Mouse (Mus musculus) kidney, postnatal 0 days (tissue): Measurements from ENCODE around the gene Palmd. TPM values are rescaled to one million over a fixed set of nuclear protein-coding genes. Genes with fewer than 3 reads are reported as not detected.

ENCODE experiments used
- ATAC-seq: fragments of 200-750 bp; cut with Nextera tagmentation; replicated peaks from 2 replicates; pipeline ENCODE4 v1.8.0; 2017; ENCODE audit warnings: low read depth, moderate number of reproducible peaks, moderate TSS enrichment, moderate library complexity; ENCODE audit not compliant: low FRiP score
- DNase-seq: peaks from one replicate; pipeline ENCODE4 v3.0.0-alpha.2; 2016; ENCODE audit warnings: low spot score
- H3K27ac ChIP-seq: fragments of 300-500 bp; sonication (generic); 2 replicates; pipeline ENCODE4 v1.5.1; 2014; ENCODE audit warnings: mild to moderate bottlenecking
- H3K27me3 ChIP-seq: fragments of 300-500 bp; sonication (generic); 2 replicates; pipeline ENCODE4 v1.6.1; 2014; ENCODE audit warnings: low read length, mixed read lengths; ENCODE audit not compliant: insufficient read depth
- H3K36me3 ChIP-seq: fragments of 300-500 bp; sonication (generic); 2 replicates; pipeline ENCODE4 v1.6.1; 2014; ENCODE audit warnings: low read length, mixed read lengths; ENCODE audit not compliant: insufficient read depth
- H3K4me1 ChIP-seq: fragments of 300-500 bp; sonication (generic); replicated peaks from 2 replicates; pipeline ENCODE4 v1.6.1; 2014; ENCODE audit warnings: antibody characterized with exemption, low read length, mixed read lengths; ENCODE audit not compliant: insufficient read depth
- H3K4me2 ChIP-seq: fragments of 300-500 bp; sonication (generic); 2 replicates; pipeline ENCODE4 v1.6.1; 2014; ENCODE audit warnings: mild to moderate bottlenecking, low read length, moderate library complexity, mixed read lengths
- H3K4me3 ChIP-seq: fragments of 300-500 bp; sonication (generic); replicated peaks from 2 replicates; pipeline ENCODE4 v1.5.1; 2014; ENCODE audit warnings: low read depth, low read length
- H3K9ac ChIP-seq: fragments of 300-500 bp; sonication (generic); 2 replicates; pipeline ENCODE4 v1.6.1; 2014; ENCODE audit warnings: low read depth, low read length
- H3K9me3 ChIP-seq: fragments of 300-500 bp; sonication (generic); replicated peaks from 2 replicates; pipeline ENCODE4 v1.6.1; 2016; ENCODE audit warnings: low read length, inconsistent platforms, mixed read lengths
- CTCF ChIP-seq: IDR thresholded peaks from 2 replicates; pipeline ENCODE4 v1.5.1; 2016; ENCODE audit warnings: antibody characterized with exemption, low read depth, mild to moderate bottlenecking, moderate library complexity
- WGBS: fragments of 180-500 bp; shearing (Covaris S2); extraction: QIAGEN DNeasy Blood & Tissue Kit; methylation state at CpG from one replicate; pipeline ENCODE4 v1.1.7; 2014; 5-methylcytosine and 5-hydroxymethylcytosine counted together
- polyA plus RNA-seq: library from polyadenylated mRNA; unstranded; fragments of >200 nt; fragmentation: Nextera tagmentation; extraction: Ambion mirVana; gene quantifications from 2 replicates; pipeline ENCODE4 v1.2.1, GENCODE M21; 2015

Palmd gene
- polyA plus RNA-seq, 1 experiment from 2014 or later: 2.8 TPM

GRCm38 (mm10) chr3:116993011-116993410, 24.2 kb upstream of the Palmd start:
- H3K27me3 ChIP-seq: no peaks in the 10 kb centered on the region

GRCm38 (mm10) chr3:116991180-116991579, 22.4 kb upstream of the Palmd start:
- no peaks in the 10 kb centered on the region for H3K9me3 ChIP-seq
- no peak for TF ChIP-seq CTCF
- no peaks in the 10 kb centered on the region for H3K4me1 ChIP-seq
- no peaks in the 10 kb centered on the region for H3K27me3 ChIP-seq
- DNase-seq (no peak), ATAC-seq (no peak)
- H3K4me3 ChIP-seq: no peak overlapping the region
- H3K36me3 ChIP-seq: no peaks in the 10 kb centered on the region
- H3K9ac ChIP-seq: no peak overlapping the region
- H3K4me2 ChIP-seq: no peak overlapping the region
- WGBS: 84% methylated on average over 2 of the region's 2 CpGs
- no peak overlapping the region for H3K27ac ChIP-seq

More at GRCm38 (mm10) chr3:116993011-116993410, 24.2 kb upstream of the Palmd start:
- H3K36me3 ChIP-seq: no peaks in the 10 kb centered on the region
- H3K9ac ChIP-seq: no peak overlapping the region
- no peak overlapping the region for H3K27ac ChIP-seq
- 85% methylated on average over 2 of the region's 2 CpGs for WGBS
- ATAC-seq (no peak), DNase-seq (no peak)
- H3K9me3 ChIP-seq: no peaks in the 10 kb centered on the region
- H3K4me2 ChIP-seq: no peak overlapping the region
- TF ChIP-seq CTCF: no peak
- no peak overlapping the region for H3K4me3 ChIP-seq
- no peaks in the 10 kb centered on the region for H3K4me1 ChIP-seq

- no peak for TF ChIP-seq CTCF
- no peak overlapping the region for H3K27ac ChIP-seq
- WGBS: 95% methylated on average over 3 of the region's 3 CpGs
- DNase-seq (no peak), ATAC-seq (no peak)
- no peaks in the 10 kb centered on the region for H3K36me3 ChIP-seq
- no peak overlapping the region for H3K4me2 ChIP-seq
- H3K9me3 ChIP-seq: no peaks in the 10 kb centered on the region
- H3K4me3 ChIP-seq: no peak overlapping the region
- H3K9ac ChIP-seq: no peak overlapping the region
- no peaks in the 10 kb centered on the region for H3K27me3 ChIP-seq
- H3K4me1 ChIP-seq: no peaks in the 10 kb centered on the region
Observed at GRCm38 (mm10) chr3:116988221-116988620, 19.4 kb upstream of the Palmd start.

- no peak for DNase-seq
- no peaks in the 10 kb centered on the region for H3K4me1 ChIP-seq
- no peaks in the 10 kb centered on the region for H3K9me3 ChIP-seq
- no peaks in the 10 kb centered on the region for H3K27me3 ChIP-seq
- H3K9ac ChIP-seq: no peak overlapping the region
- 37% methylated on average over 2 of the region's 2 CpGs for WGBS
- no peak for ATAC-seq
- H3K27ac ChIP-seq: no peak overlapping the region
- no peak overlapping the region for H3K4me2 ChIP-seq
- no peak for TF ChIP-seq CTCF
- H3K4me3 ChIP-seq: no peak overlapping the region
- H3K36me3 ChIP-seq: no peaks in the 10 kb centered on the region
Observed at GRCm38 (mm10) chr3:116986451-116986850, 17.7 kb upstream of the Palmd start.

- H3K4me2 ChIP-seq: no peak overlapping the region
- no peaks in the 10 kb centered on the region for H3K27me3 ChIP-seq
- H3K27ac ChIP-seq: no peak overlapping the region
- H3K4me1 ChIP-seq: no peaks in the 10 kb centered on the region
- no peak for DNase-seq
- 74% methylated on average over 1 of the region's 1 CpGs for WGBS
- H3K9ac ChIP-seq: no peak overlapping the region
- no peak overlapping the region for H3K4me3 ChIP-seq
- no peak for ATAC-seq
- no peaks in the 10 kb centered on the region for H3K9me3 ChIP-seq
- no peak for TF ChIP-seq CTCF
- no peaks in the 10 kb centered on the region for H3K36me3 ChIP-seq
Observed at GRCm38 (mm10) chr3:116985741-116986140, 17.0 kb upstream of the Palmd start.

- ATAC-seq: no peak
Observed at GRCm38 (mm10) chr3:116985042-116985455, 16.3 kb upstream of the Palmd start.

GRCm38 (mm10) chr3:116981811-116982575, 13.2 kb upstream of the Palmd start:
- TF ChIP-seq CTCF: no peak
- Histone ChIP-seq H3K4me3 (no peak overlapping the region), H3K36me3 (no peaks in the 10 kb centered on the region), H3K27ac (no peak overlapping the region), H3K9me3 (no peaks in the 10 kb centered on the region), H3K9ac (no peak overlapping the region), H3K4me2 (no peak overlapping the region), H3K27me3 (no peaks in the 10 kb centered on the region), H3K4me1 (no peaks in the 10 kb centered on the region)
- WGBS: 71% methylated on average over 9 of the region's 9 CpGs
- ATAC-seq: no peak
- no peak for DNase-seq

More at GRCm38 (mm10) chr3:116985042-116985455, 16.3 kb upstream of the Palmd start:
- H3K27ac ChIP-seq: no peak overlapping the region
- H3K4me1 ChIP-seq: no peaks in the 10 kb centered on the region
- no peaks in the 10 kb centered on the region for H3K9me3 ChIP-seq
- TF ChIP-seq CTCF: no peak
- H3K27me3 ChIP-seq: no peaks in the 10 kb centered on the region
- no peaks in the 10 kb centered on the region for H3K36me3 ChIP-seq
- H3K4me3 ChIP-seq: no peak overlapping the region
- DNase-seq: no peak
- 41% methylated on average over 1 of the region's 1 CpGs for WGBS
- no peak overlapping the region for H3K9ac ChIP-seq
- no peak overlapping the region for H3K4me2 ChIP-seq
